Mouse (Mus musculus) stomach, embryonic 16.5 days (tissue): Measurements from ENCODE around the gene Osbpl7. TPM values are rescaled to one million over a fixed set of nuclear protein-coding genes. Genes with fewer than 3 reads are reported as not detected.
A peak's percentile ranks its signal among the peaks of the same experiment; 100 is the strongest.

ENCODE experiments used
- ATAC-seq: fragments of 200-750 bp; cut with Nextera tagmentation; 2 replicates; pipeline ENCODE4 v1.8.0; 2017; ENCODE audit warnings: moderate number of reproducible peaks, moderate TSS enrichment; ENCODE audit not compliant: insufficient read depth, low FRiP score
- H3K27ac ChIP-seq: fragments of 300-500 bp; sonication (generic); 2 replicates; pipeline ENCODE4 v1.5.1; 2014; ENCODE audit warnings: low read length
- H3K27me3 ChIP-seq: fragments of 300-500 bp; sonication (generic); 2 replicates; pipeline ENCODE4 v1.6.1; 2014; ENCODE audit warnings: low read length, control low read depth, mixed read lengths; ENCODE audit not compliant: control insufficient read depth, insufficient read depth
- H3K36me3 ChIP-seq: fragments of 300-500 bp; sonication (generic); 2 replicates; pipeline ENCODE4 v1.6.1; 2014; ENCODE audit warnings: low read length; ENCODE audit not compliant: control insufficient read depth, insufficient read depth
- H3K4me1 ChIP-seq: fragments of 300-500 bp; sonication (generic); 2 replicates; pipeline ENCODE4 v1.6.1; 2014; ENCODE audit warnings: low read length, control low read depth, mixed read lengths; ENCODE audit not compliant: control insufficient read depth, insufficient read depth
- H3K4me2 ChIP-seq: fragments of 300-500 bp; sonication (generic); 2 replicates; pipeline ENCODE4 v1.6.1; 2014; ENCODE audit warnings: low read depth, low read length, mixed read lengths
- H3K4me3 ChIP-seq: fragments of 300-500 bp; sonication (generic); replicated peaks from 2 replicates; pipeline ENCODE4 v1.5.1; 2014; ENCODE audit warnings: mild to moderate bottlenecking, low read length
- H3K9ac ChIP-seq: fragments of 300-500 bp; sonication (generic); 2 replicates; pipeline ENCODE4 v1.6.1; 2014; ENCODE audit warnings: low read length
- H3K9me3 ChIP-seq: fragments of 300-500 bp; sonication (generic); replicated peaks from 2 replicates; pipeline ENCODE4 v1.6.1; 2016; ENCODE audit warnings: low read length, control low read depth; ENCODE audit not compliant: control insufficient read depth
- WGBS: fragments of 180-500 bp; shearing (Covaris S2); extraction: QIAGEN DNeasy Blood & Tissue Kit; methylation state at CpG from one replicate; pipeline ENCODE4 v1.1.7; 2014; 5-methylcytosine and 5-hydroxymethylcytosine counted together
- polyA plus RNA-seq: library from polyadenylated mRNA; unstranded; fragments of >200 nt; fragmentation: Nextera tagmentation; extraction: Ambion mirVana; gene quantifications from 2 replicates; pipeline ENCODE4 v1.2.1, GENCODE M21; 2015

The Osbpl7 gene
- polyA plus RNA-seq, 1 experiment from 2014 or later: 10.5 TPM

GRCm38 (mm10) chr11:97019345-97019708, 31.1 kb upstream of the Osbpl7 start:
- Histone ChIP-seq H3K9me3 (no peaks in the 10 kb centered on the region), H3K4me2 (peak overlapping the region; percentile 57; the same call in 1 of the 2 replicates), H3K27me3 (peaks cover 58% of the 10 kb centered on the region), H3K4me1 (peaks cover 15% of the 10 kb centered on the region), H3K27ac (peak overlapping the region; percentile 70), H3K9ac (peak overlapping the region; percentile 69), H3K4me3 (peak overlapping the region; percentile 46), H3K36me3 (no peaks in the 10 kb centered on the region)
- WGBS: 12% methylated on average over 13 of the region's 13 CpGs
- no peak for ATAC-seq

- no peaks in the 10 kb centered on the region for H3K9me3 ChIP-seq
- H3K4me2 ChIP-seq: peak overlapping the region; percentile 95
- peaks cover 50% of the 10 kb centered on the region for H3K27me3 ChIP-seq
- H3K4me3 ChIP-seq: peak overlapping the region; percentile 62
- H3K4me1 ChIP-seq: peaks cover 22% of the 10 kb centered on the region
- no peaks in the 10 kb centered on the region for H3K36me3 ChIP-seq
- 2% methylated on average over 27 of the region's 27 CpGs for WGBS
- no peak overlapping the region for H3K27ac ChIP-seq
- ATAC-seq: no peak
- peak overlapping the region; percentile 81 for H3K9ac ChIP-seq
Measured at GRCm38 (mm10) chr11:97021121-97021765, 29.2 kb upstream of the Osbpl7 start.

DNA sequence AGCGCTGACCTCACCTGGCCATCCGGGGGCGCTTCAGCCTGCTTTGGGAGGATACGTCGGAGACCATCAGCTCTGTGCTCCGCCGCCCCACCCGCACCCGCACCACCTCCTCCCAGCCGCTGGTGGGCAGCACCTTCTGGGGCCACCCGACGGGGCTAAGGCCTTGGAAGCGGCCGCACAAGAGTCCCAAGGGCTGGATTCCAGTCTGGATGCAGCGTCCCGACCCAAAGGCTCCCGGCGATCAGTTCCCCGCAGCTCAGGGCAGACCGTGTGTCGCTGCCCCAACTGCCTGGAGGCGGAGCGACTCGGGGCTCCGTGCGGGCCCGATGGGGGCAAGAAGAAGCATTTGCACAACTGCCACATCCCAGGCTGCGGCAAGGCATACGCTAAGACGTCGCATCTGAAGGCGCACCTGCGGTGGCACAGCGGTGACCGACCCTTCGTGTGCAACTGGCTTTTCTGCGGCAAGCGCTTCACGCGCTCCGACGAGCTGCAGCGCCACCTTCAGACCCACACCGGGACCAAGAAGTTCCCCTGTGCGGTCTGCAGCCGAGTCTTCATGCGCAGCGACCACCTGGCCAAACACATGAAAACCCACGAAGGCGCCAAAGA, 28.4 kb upstream of the Osbpl7 start:
- peak overlapping the region; percentile 95 for H3K4me2 ChIP-seq
- H3K27ac ChIP-seq: no peak overlapping the region
- under 1% methylated on average over 50 of the region's 50 CpGs for WGBS
- H3K27me3 ChIP-seq: peaks cover 44% of the 10 kb centered on the region
- peaks cover 22% of the 10 kb centered on the region for H3K4me1 ChIP-seq
- H3K36me3 ChIP-seq: no peaks in the 10 kb centered on the region
- peak; percentile 35; the same call in 1 of the 2 replicates for ATAC-seq
- no peaks in the 10 kb centered on the region for H3K9me3 ChIP-seq
- peak overlapping the region; percentile 81 for H3K9ac ChIP-seq
- H3K4me3 ChIP-seq: peak overlapping the region; percentile 62

DNA sequence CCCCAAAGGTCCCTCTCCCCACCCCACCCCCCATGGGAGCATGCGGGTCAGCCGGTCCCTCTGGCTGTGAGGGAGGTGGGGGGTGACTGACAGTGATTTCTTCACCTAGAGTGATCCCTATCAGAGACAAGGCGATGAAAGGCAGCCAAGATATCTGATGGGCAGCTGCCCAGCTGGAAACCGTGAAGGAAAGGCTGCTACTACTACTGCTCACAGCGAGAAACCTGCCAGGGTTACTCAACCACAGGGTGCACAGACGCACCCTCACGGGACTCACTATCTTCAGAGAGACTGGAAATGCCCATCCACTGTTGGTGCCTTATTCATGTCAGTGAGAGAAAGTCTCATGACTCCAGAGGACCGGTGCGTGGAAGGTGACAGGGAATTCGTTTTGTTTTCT, 25.5 kb upstream of the Osbpl7 start:
- H3K9me3 ChIP-seq: no peaks in the 10 kb centered on the region
- no peak overlapping the region for H3K4me3 ChIP-seq
- peaks cover 17% of the 10 kb centered on the region for H3K4me1 ChIP-seq
- H3K27me3 ChIP-seq: peaks cover 30% of the 10 kb centered on the region
- WGBS: 45% methylated on average over 10 of the region's 10 CpGs
- H3K4me2 ChIP-seq: no peak overlapping the region
- ATAC-seq: no peak
- no peaks in the 10 kb centered on the region for H3K36me3 ChIP-seq
- peak overlapping the region; percentile 72; the same call in 1 of the 2 replicates for H3K9ac ChIP-seq
- peak overlapping the region; percentile 44; the same call in 1 of the 2 replicates for H3K27ac ChIP-seq

- H3K27me3 ChIP-seq: peaks cover 27% of the 10 kb centered on the region
- WGBS: 3% methylated on average over 17 of the region's 17 CpGs
- H3K36me3 ChIP-seq: no peaks in the 10 kb centered on the region
- peak overlapping the region; percentile 72 for H3K9ac ChIP-seq
- peak; percentile 63 for ATAC-seq
- H3K4me1 ChIP-seq: peaks cover 22% of the 10 kb centered on the region
- peak overlapping the region; percentile 37 for H3K4me3 ChIP-seq
- no peaks in the 10 kb centered on the region for H3K9me3 ChIP-seq
- H3K27ac ChIP-seq: peak overlapping the region; percentile 93
- peak overlapping the region; percentile 61 for H3K4me2 ChIP-seq
Measured at GRCm38 (mm10) chr11:97025721-97026344, 24.6 kb upstream of the Osbpl7 start.

GRCm38 (mm10) chr11:97029686-97030417, 20.6 kb upstream of the Osbpl7 start, which contains the start of gene Scrn2:
TSS of gene Scrn2 (plus strand) at chr11:97029938.
- no peaks in the 10 kb centered on the region for H3K36me3 ChIP-seq
- H3K4me3 ChIP-seq: peak within 1 kb of the TSS; percentile 61
- peak within 1 kb of the TSS; percentile 65 for H3K27ac ChIP-seq
- H3K9me3 ChIP-seq: no peaks in the 10 kb centered on the region
- H3K9ac ChIP-seq: peak within 1 kb of the TSS; percentile 78
- H3K4me2 ChIP-seq: peak within 1 kb of the TSS; percentile 83
- no peaks in the 10 kb centered on the region for H3K27me3 ChIP-seq
- ATAC-seq: peak; percentile 76
- under 1% methylated on average over 25 of the region's 25 CpGs for WGBS
- peaks cover 13% of the 10 kb centered on the region for H3K4me1 ChIP-seq

- ATAC-seq: no peak
- Histone ChIP-seq H3K27me3 (no peaks in the 10 kb centered on the region), H3K4me3 (peak overlapping the region; percentile 61), H3K36me3 (no peaks in the 10 kb centered on the region), H3K9ac (peak overlapping the region; percentile 78), H3K4me2 (peak overlapping the region; percentile 83), H3K4me1 (peaks cover 11% of the 10 kb centered on the region), H3K27ac (no peak overlapping the region), H3K9me3 (no peaks in the 10 kb centered on the region)
- 16% methylated on average over 15 of the region's 15 CpGs for WGBS
Measured at GRCm38 (mm10) chr11:97030426-97030825, 20.0 kb upstream of the Osbpl7 start.

GRCm38 (mm10) chr11:97031977-97032376, 18.5 kb upstream of the Osbpl7 start:
- no peak for ATAC-seq
- 79% methylated on average over 12 of the region's 12 CpGs for WGBS

More at GRCm38 (mm10) chr11:97031977-97032376, 18.5 kb upstream of the Osbpl7 start:
- H3K4me3 ChIP-seq: no peak overlapping the region
- H3K36me3 ChIP-seq: no peaks in the 10 kb centered on the region
- no peak overlapping the region for H3K27ac ChIP-seq
- no peak overlapping the region for H3K9ac ChIP-seq
- H3K4me1 ChIP-seq: peaks cover 6% of the 10 kb centered on the region
- H3K9me3 ChIP-seq: no peaks in the 10 kb centered on the region
- H3K27me3 ChIP-seq: no peaks in the 10 kb centered on the region
- H3K4me2 ChIP-seq: no peak overlapping the region
